Mouse (Mus musculus) monocyte, adult 2 months (primary cell): ENCODE data around the gene Atg4b.
"Not testable (repeated sequence)": the region's sequence is repeated elsewhere in the genome, so short reads cannot be mapped to it uniquely, and the experiment has no call there.

Experiments used
- DNase-seq, 2 experiments: peaks; one replicate each; pipeline ENCODE4 v3.0.0; 2022; ENCODE audit warnings: low spot score in 2 of 2, low read depth in 1 of 2

Gene Atg4b

GRCm38 (mm10) chr1:93811495-93812039, 60.3 kb downstream of the Atg4b start:
- no peak for DNase-seq

- DNase-seq: no peak
Observed at GRCm38 (mm10) chr1:93817823-93818532, 66.7 kb downstream of the Atg4b start.

- DNase-seq: no peak
Observed at GRCm38 (mm10) chr1:93818722-93819121, 67.4 kb downstream of the Atg4b start.

GRCm38 (mm10) chr1:93823796-93824495, 72.6 kb downstream of the Atg4b start:
- DNase-seq: no peak

- no peak for DNase-seq
Observed at GRCm38 (mm10) chr1:93824609-93825008, 73.3 kb downstream of the Atg4b start, which contains the start of gene D2hgdh. Gene D2hgdh, plus strand, starts transcription at chr1:93824909.

GRCm38 (mm10) chr1:93825105-93825674, 73.9 kb downstream of the Atg4b start:
- DNase-seq: peak; percentile 74 to 82

- DNase-seq: no peak
Observed at GRCm38 (mm10) chr1:93825771-93826539, 74.7 kb downstream of the Atg4b start.

- DNase-seq: no peak
Observed at GRCm38 (mm10) chr1:93826540-93826835, 75.2 kb downstream of the Atg4b start.

- peak in 1 of 2 experiments; percentile 0 for DNase-seq
Observed at GRCm38 (mm10) chr1:93832754-93833360, 81.6 kb downstream of the Atg4b start.

- DNase-seq: no peak
Observed at GRCm38 (mm10) chr1:93834671-93835150, 83.4 kb downstream of the Atg4b start.

- DNase-seq: no peak
Observed at GRCm38 (mm10) chr1:93835211-93835610, 83.9 kb downstream of the Atg4b start.

GRCm38 (mm10) chr1:93835876-93836531, 84.7 kb downstream of the Atg4b start:
- no peak for DNase-seq

- no peak for DNase-seq
Observed at GRCm38 (mm10) chr1:93836532-93836913, 85.2 kb downstream of the Atg4b start.

- DNase-seq: no peak
Observed at GRCm38 (mm10) chr1:93837335-93837734, 86.0 kb downstream of the Atg4b start.

GRCm38 (mm10) chr1:93838569-93838968, 87.3 kb downstream of the Atg4b start:
- not testable (repeated sequence) for DNase-seq
